Comparison of ENCODE assay signal across 23 mouse cellular contexts in genomic region chr9:43440959-43441510, GRCm38 (mm10).
DNase-seq lines count a peak whose midpoint lies in the region; ATAC-seq and TF ChIP-seq lines count a peak whose summit lies in the region.
"Had no signal": no experiment of that assay in that cellular context is flagged by ENCODE, and none has a peak within 500 bp of the region (broad histone marks: within the 10 kb centered on the region; RNA-seq: fewer than 3 reads in every experiment).

No protein-coding gene starts in this region.

- peak; percentile 8 for DNase-seq in forebrain, postnatal 0 days
- no peak for DNase-seq in forebrain, embryonic 10.5 days (ENCODE audit: extremely low spot score, low spot score)
- peak; percentile 24 for DNase-seq in left cerebral cortex, postnatal 36 days (ENCODE audit: low spot score in 2 of 2)
- no peak for DNase-seq in left cerebral cortex, adult 11 months (ENCODE audit: low spot score)
- DNase-seq in brain, adult 2 months (ENCODE audit: low read depth, low spot score) = peak; percentile 56
- no peak for DNase-seq in lung, postnatal 36 days
- no peak for DNase-seq in liver, postnatal 0 days
- DNase-seq: adrenal gland, postnatal 14 days; cerebellum, adult 11 months; gastrocnemius, postnatal 10 days; heart, adult 11 months; kidney, adult 11 months; kidney, postnatal 36 days; lung, adult 2 months; lung, postnatal 14 days; spleen, adult 18-20 months had no signal

- no peaks in the 10 kb centered on the region for H3K9me3 ChIP-seq in forebrain, postnatal 0 days (ENCODE audit: low read length)
- H3K9me3 ChIP-seq in forebrain, embryonic 10.5 days = no peaks in the 10 kb centered on the region
- no peaks in the 10 kb centered on the region for H3K9me3 ChIP-seq in embryonic facial prominence, embryonic 15.5 days (replicated peaks)
- no peaks in the 10 kb centered on the region for H3K9me3 ChIP-seq in liver, postnatal 0 days (ENCODE audit: low read length)
- H3K9me3 ChIP-seq: embryonic facial prominence, embryonic 13.5 days; kidney, embryonic 15.5 days; limb, embryonic 13.5 days; liver, embryonic 12.5 days; midbrain, embryonic 12.5 days had no signal

- no peak overlapping the region for H3K9ac ChIP-seq in forebrain, postnatal 0 days
- H3K9ac ChIP-seq in embryonic facial prominence, embryonic 15.5 days = no peak overlapping the region
- no peak overlapping the region for H3K9ac ChIP-seq in liver, postnatal 0 days (replicated peaks)
- H3K9ac ChIP-seq: embryonic facial prominence, embryonic 13.5 days; kidney, embryonic 15.5 days; limb, embryonic 13.5 days; liver, embryonic 12.5 days; midbrain, embryonic 12.5 days had no signal

- H3K27me3 ChIP-seq in forebrain, postnatal 0 days (ENCODE audit: insufficient read depth, low read length) = no peaks in the 10 kb centered on the region
- H3K27me3 ChIP-seq in forebrain, embryonic 10.5 days (ENCODE audit: poor library complexity, severe bottlenecking) = no peaks in the 10 kb centered on the region
- no peaks in the 10 kb centered on the region for H3K27me3 ChIP-seq in embryonic facial prominence, embryonic 15.5 days
- no peaks in the 10 kb centered on the region for H3K27me3 ChIP-seq in liver, postnatal 0 days (ENCODE audit: insufficient read depth, low read length)
- H3K27me3 ChIP-seq: embryonic facial prominence, embryonic 13.5 days; limb, embryonic 13.5 days; liver, embryonic 12.5 days had no signal

- no peaks in the 10 kb centered on the region for H3K36me3 ChIP-seq in forebrain, postnatal 0 days (ENCODE audit: insufficient read depth)
- no peaks in the 10 kb centered on the region for H3K36me3 ChIP-seq in forebrain, embryonic 10.5 days (replicated peaks)
- H3K36me3 ChIP-seq in embryonic facial prominence, embryonic 15.5 days = no peaks in the 10 kb centered on the region
- H3K36me3 ChIP-seq in liver, postnatal 0 days (replicated peaks; ENCODE audit: insufficient read depth, low read length) = no peaks in the 10 kb centered on the region
- H3K36me3 ChIP-seq: embryonic facial prominence, embryonic 13.5 days; kidney, embryonic 15.5 days; limb, embryonic 13.5 days; liver, embryonic 12.5 days; midbrain, embryonic 12.5 days had no signal

- no peak for TF ChIP-seq CTCF in forebrain, postnatal 0 days (IDR thresholded peaks at IDR 0.05; ENCODE audit: low read depth)
- no peak for TF ChIP-seq CTCF in liver, postnatal 0 days (IDR thresholded peaks at IDR 0.05; ENCODE audit: low read depth)

- TF ChIP-seq EP300 in liver, postnatal 0 days (IDR thresholded peaks at IDR 0.05; ENCODE audit: low read depth) = no peak

- no peak overlapping the region for H3K4me3 ChIP-seq in forebrain, postnatal 0 days (ENCODE audit: low read depth, low read length)
- H3K4me3 ChIP-seq in forebrain, embryonic 10.5 days = no peak overlapping the region
- no peak overlapping the region for H3K4me3 ChIP-seq in embryonic facial prominence, embryonic 15.5 days (replicated peaks)
- no peak overlapping the region for H3K4me3 ChIP-seq in liver, postnatal 0 days (ENCODE audit: low read depth, low read length)
- H3K4me3 ChIP-seq: embryonic facial prominence, embryonic 13.5 days; kidney, embryonic 15.5 days; limb, embryonic 13.5 days; liver, embryonic 12.5 days; midbrain, embryonic 12.5 days had no signal

- ATAC-seq in forebrain, postnatal 0 days = no peak
- peak; percentile 39; the same call in 1 of the 2 replicates for ATAC-seq in embryonic facial prominence, embryonic 15.5 days (ENCODE audit: insufficient number of reproducible peaks, low FRiP score, low TSS enrichment, low read depth)
- ATAC-seq in liver, postnatal 0 days = no peak
- ATAC-seq: liver, embryonic 12.5 days had no signal

- H3K4me1 ChIP-seq in forebrain, postnatal 0 days (ENCODE audit: insufficient read depth) = no peaks in the 10 kb centered on the region
- 0 out of 2 replicates have a peak, but pooled peaks cover 3% of the 10 kb centered on the region for H3K4me1 ChIP-seq in forebrain, embryonic 10.5 days
- peaks cover 14% of the 10 kb centered on the region; the same call in 1 of the 2 replicates for H3K4me1 ChIP-seq in embryonic facial prominence, embryonic 15.5 days
- H3K4me1 ChIP-seq in liver, postnatal 0 days (ENCODE audit: insufficient read depth) = no peaks in the 10 kb centered on the region
- H3K4me1 ChIP-seq: embryonic facial prominence, embryonic 13.5 days; kidney, embryonic 15.5 days; limb, embryonic 13.5 days; liver, embryonic 12.5 days; midbrain, embryonic 12.5 days had no signal

- H3K4me2 ChIP-seq in forebrain, postnatal 0 days (ENCODE audit: low read depth) = no peak overlapping the region
- H3K4me2 ChIP-seq in embryonic facial prominence, embryonic 15.5 days (replicated peaks) = no peak overlapping the region
- H3K4me2 ChIP-seq in liver, postnatal 0 days (ENCODE audit: low read depth, low read length) = no peak overlapping the region
- H3K4me2 ChIP-seq: embryonic facial prominence, embryonic 13.5 days; heart, embryonic 11.5 days; kidney, embryonic 15.5 days; limb, embryonic 13.5 days; liver, embryonic 12.5 days; midbrain, embryonic 12.5 days had no signal

- no peak overlapping the region for H3K27ac ChIP-seq in forebrain, postnatal 0 days (ENCODE audit: low read depth, low read length)
- H3K27ac ChIP-seq in forebrain, embryonic 10.5 days = no peak overlapping the region
- no peak overlapping the region for H3K27ac ChIP-seq in embryonic facial prominence, embryonic 15.5 days (replicated peaks)
- H3K27ac ChIP-seq in liver, postnatal 0 days (ENCODE audit: low read depth) = no peak overlapping the region
- H3K27ac ChIP-seq: embryonic facial prominence, embryonic 13.5 days; kidney, embryonic 15.5 days; limb, embryonic 13.5 days; liver, embryonic 12.5 days; midbrain, embryonic 12.5 days had no signal

- WGBS in forebrain, postnatal 0 days = 41% methylated on average over 5 of the region's 5 CpGs
- 63% methylated on average over 5 of the region's 5 CpGs for WGBS in forebrain, embryonic 10.5 days
- 46% methylated on average over 5 of the region's 5 CpGs for WGBS in embryonic facial prominence, embryonic 15.5 days
- WGBS in liver, postnatal 0 days (ENCODE audit: insufficient replicate concordance) = 61% methylated on average over 5 of the region's 5 CpGs

- intact Hi-C loops in left cerebral cortex, postnatal 36 days (cut with DNase I) = no loop called here

Comparison
In these comparisons a context has a peak if more than half of its experiments do, and no peak if none do; other contexts are left out.
1. DNase-seq: peak in forebrain, postnatal 0 days (single experiment), left cerebral cortex, postnatal 36 days (2 of 2) and brain, adult 2 months (single experiment); none in forebrain, embryonic 10.5 days (single experiment), left cerebral cortex, adult 11 months (single experiment), lung, postnatal 36 days (single experiment) and liver, postnatal 0 days (single experiment).